Mouse (Mus musculus): ENCODE data around the gene Snx13. TPM values are rescaled to one million over a fixed set of nuclear protein-coding genes. Genes with fewer than 3 reads are reported as not detected.

Gene Snx13
- 20.8 TPM for polyA plus RNA-seq (2017; shearing (Covaris generic))

DNA sequence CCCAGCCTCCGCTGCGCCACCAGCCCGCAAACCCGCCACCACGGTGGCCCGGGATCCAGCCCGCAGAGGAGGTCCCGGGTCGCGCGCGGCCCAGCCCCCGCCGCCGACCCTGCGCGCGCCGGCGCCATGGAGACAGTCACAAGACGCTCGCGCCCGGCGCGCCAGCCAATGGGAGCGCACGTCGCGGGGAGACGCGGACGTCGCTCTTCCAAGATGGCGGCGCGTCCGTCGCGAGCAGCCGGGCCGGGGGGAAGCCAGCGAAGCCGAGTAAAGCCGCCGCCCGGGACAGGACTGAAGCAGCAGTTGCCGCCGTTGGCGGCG lies at the start of gene Snx13:
Gene Snx13, plus strand, starts transcription at position 188 of the 321 bp plus-strand sequence.

Other genes with a start within 250 kb of the Snx13 start
- gene Hdac9, start 130.1 kb upstream of the Snx13 start, polyA plus RNA-seq (2017; shearing (Covaris generic)): 0.12 TPM
- 0.30 TPM for gene Prps1l1, start 62.4 kb upstream of the Snx13 start, polyA plus RNA-seq (2017; shearing (Covaris generic))

Measured in effector memory CD4-positive, alpha-beta T cell, adult 7 months (primary cell).